Mouse (Mus musculus) regulatory T cell (primary cell): Measurements from ENCODE around the gene Gm20075.
"Not testable (repeated sequence)": the region's sequence is repeated elsewhere in the genome, so short reads cannot be mapped to it uniquely, and the experiment has no call there.

Source experiments
- in situ Hi-C: fragments of 300-600 bp; cut with MboI, MseI; formaldehyde crosslinking; loops from one replicate; pipeline ENCODE4 v1.15.1; 2025; ENCODE audit warnings: high pct_unique_total_duplicates

The Gm20075 gene

DNA sequence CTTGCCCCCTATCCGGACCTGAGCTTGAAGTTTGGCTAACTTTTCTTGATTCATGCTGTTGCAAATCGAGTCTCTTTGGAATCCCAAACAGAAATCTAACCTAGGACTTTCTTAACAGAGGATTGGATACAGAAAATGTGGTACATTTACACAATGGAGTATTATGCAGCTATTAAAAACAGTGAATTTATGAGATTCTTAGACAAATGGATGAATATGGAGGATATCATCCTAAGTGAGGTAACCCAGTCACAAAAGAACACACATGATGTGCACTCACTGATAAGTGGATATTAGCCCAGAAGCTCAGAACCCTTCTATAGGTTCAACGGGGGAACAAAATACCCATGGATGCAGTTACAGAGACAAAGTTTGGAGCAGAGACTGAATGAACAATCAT is at the start of gene Gm20075:
Gm20075 (minus strand) TSS at position 101 of the 400 bp plus-strand sequence.
- in situ Hi-C loops = not testable (repeated sequence)

DNA sequence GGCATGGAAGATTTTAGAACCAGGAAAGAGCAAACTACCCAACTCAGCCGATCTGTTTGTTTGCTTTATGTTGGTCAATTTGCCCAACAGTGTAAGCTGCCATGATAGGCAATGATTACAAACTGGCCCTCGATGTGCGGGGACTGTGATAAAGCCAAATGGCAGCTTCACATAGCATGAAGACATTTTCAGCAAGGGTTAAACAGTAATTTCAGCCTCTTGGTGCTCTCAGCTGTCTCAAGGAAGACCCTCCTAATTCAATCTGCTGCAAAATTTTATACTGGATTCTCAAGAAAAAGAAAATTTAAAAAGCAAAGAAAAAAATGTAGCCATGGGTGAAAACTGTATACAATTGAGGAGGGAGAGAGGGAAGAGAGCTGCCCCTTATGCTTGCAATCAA is 47.9 kb upstream of the Gm20075 start:
- in situ Hi-C loops = no loop called here

- in situ Hi-C loops = no loop called here
Measured at GRCm38 (mm10) chr13:96126669-96127068, 45.5 kb upstream of the Gm20075 start.

GRCm38 (mm10) chr13:96125011-96125410 is 43.8 kb upstream of the Gm20075 start:
- in situ Hi-C loops = no loop called here

DNA sequence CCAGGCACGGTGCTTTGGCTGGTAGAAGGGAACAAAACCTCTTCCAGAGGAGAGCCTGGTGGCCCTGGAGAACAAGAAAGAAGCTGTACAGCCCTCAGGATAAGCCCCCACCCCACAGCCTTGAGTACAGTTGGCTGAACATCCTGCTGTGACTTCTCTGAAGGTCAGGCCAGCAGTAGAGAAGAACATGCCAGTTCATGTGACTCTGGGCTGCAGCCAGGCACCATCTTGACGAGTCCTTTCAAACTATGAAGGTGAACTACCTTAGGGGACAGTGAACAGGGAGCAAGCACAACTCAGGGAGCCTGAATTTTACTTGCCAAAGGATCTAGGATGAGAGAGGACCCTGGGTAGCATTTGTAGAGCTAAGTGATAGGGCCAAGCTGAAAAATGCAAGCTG is 31.5 kb upstream of the Gm20075 start:
- in situ Hi-C loops = no loop called here

GRCm38 (mm10) chr13:96110767-96111166 is 29.6 kb upstream of the Gm20075 start:
- in situ Hi-C loops = no loop called here

DNA sequence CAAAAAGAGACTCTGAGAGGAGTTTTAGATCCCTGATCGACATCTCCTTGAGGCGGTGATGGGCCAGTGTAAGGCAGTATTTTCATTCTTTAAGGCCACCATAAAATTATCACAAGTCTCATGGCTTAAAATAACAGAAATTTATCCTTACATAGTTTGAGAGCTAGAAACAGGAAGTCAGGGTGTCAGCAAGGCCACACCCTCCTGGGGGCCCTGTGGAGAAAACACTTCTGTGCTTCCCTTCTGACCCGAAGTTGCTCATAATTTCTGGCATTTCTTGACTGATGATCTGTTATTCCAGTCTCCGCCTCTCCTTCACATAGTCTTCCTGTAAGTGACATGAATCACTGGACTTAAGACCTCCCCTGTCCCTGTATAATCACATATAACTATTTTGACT is 25.2 kb upstream of the Gm20075 start:
- in situ Hi-C loops = no loop called here

- in situ Hi-C loops = no loop called here
Measured at GRCm38 (mm10) chr13:96090929-96091328, 9.8 kb upstream of the Gm20075 start.

- in situ Hi-C loops = no loop called here
Measured at GRCm38 (mm10) chr13:96085581-96086302, 4.6 kb upstream of the Gm20075 start.

- in situ Hi-C loops = not testable (repeated sequence)
Measured at GRCm38 (mm10) chr13:96081754-96082153, 578 bp upstream of the Gm20075 start, which contains the start of gene Gm17190. Gene Gm17190 (plus strand): TSS chr13:96082054.

DNA sequence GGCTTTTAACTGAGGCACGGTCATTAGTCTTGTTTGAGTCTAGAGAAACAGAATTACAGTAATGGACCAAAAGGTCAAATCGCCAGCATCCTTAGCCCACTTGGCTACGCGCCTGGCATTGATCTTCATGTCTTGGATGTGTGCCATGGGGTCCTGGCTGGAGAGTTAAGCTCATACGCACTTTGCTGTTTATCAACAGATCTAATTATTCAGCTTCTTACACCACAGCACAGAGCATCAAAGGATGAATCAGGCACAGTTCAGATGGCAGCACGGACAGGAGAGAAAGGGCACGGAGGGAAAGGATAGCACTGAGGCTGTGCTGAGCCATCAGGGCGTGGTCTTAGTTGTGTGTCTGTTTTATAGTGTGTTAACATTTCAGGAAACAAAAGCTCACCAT is 7.6 kb downstream of the Gm20075 start:
- in situ Hi-C loops = no loop called here

DNA sequence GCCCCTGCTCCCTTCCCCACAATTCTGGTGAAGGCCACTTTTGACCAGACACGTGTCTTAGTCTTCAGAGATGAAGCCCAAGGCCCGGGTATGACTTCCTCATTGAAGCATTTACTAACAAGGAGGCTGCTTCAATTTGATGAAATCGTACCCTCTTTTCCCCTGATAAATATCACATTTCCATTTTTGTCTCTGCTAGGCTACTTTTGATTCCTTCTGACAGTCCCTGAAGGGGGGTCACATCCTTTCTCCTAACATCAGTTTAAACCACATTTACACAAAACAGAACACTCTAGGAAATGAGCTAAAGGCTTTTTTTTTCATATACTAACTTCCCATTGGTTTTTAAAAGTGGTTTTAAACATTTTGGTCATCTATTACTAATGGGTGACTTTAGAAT is 28.4 kb downstream of the Gm20075 start:
- in situ Hi-C loops = no loop called here

GRCm38 (mm10) chr13:96045396-96045795 is 35.8 kb downstream of the Gm20075 start:
- in situ Hi-C loops = loop anchor here (25.0 kb wide), 1 partner anchor 342 kb away; the partner anchor contains the start of gene Poc5

GRCm38 (mm10) chr13:96040275-96041042 is 40.7 kb downstream of the Gm20075 start:
- in situ Hi-C loops = loop anchor here (25.0 kb wide), 1 partner anchor 347 kb away; the partner anchor contains the start of gene Poc5

DNA sequence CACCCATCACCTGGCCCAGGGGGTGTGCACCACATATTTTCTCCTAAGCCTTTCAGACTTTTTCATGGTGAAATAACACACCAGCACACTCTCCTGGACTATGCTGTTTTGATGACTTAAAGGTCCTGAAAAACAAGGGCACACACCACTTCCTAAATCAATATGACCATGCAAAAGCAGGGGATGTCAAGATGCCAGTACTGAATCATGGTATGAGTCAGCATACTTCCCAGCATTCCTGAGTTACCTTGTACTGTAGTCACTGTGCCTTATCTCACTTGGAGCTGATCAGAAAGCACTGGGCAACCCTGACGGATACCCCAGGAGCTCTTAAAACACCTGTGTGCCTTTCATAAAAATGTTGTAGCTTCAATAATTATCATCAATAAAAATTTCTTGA is 41.6 kb downstream of the Gm20075 start:
- in situ Hi-C loops = loop anchor here (10.0 to 25.0 kb wide), 3 partner anchors 348 to 1395 kb away; partner anchors contain the start of gene Poc5

GRCm38 (mm10) chr13:96030368-96031223 is 50.6 kb downstream of the Gm20075 start:
- in situ Hi-C loops = loop anchor here (10.0 to 25.0 kb wide), 3 partner anchors 357 to 1386 kb away; partner anchors contain the start of gene Poc5
